Mouse (Mus musculus): ENCODE measurements around the gene Mrpl52.

DNA sequence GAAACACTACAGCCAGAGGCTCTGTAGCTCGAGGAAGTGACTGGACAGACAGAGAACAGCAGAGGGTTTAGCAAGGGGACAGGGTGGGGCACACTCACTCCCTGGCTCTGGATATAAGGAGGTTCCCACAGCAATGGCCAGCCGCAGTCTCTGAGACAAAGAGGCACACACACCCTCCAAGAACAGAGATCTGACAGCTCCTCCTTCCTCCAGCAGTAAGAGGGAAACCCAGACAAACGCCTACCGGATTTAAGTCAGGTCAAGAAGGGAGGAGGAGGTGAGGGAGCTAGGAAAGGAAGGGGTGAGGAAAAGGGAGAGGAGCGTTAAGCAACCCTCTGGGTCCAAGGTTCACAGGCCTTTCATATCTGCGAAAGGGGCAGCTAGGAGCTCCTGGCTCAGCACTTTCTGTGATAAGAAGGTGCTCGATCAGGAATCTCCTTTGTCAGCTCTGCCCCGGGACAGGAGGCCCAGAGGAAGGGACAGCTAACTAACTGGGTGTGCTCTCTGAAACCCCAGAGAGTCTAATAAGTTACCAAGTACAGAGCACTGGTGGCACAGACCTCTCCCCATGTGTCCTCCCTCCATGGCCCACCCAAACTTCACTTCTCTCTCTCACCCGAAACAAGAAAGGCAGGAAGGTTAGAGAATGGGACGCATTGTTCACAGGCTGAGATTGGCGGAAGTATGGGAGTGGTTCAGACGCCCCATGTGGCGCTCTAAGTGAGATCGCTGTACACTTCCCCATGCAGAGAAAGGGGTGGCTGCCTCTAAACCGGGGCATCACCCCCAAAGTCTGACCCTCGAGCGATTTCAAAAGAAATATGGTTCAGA is 16.5 kb upstream of the Mrpl52 start:
- TF ChIP-seq CTCF (IDR thresholded peaks at IDR 0.05) (no peak), POLR2A (IDR thresholded peaks at IDR 0.05; ENCODE audit: insufficient read depth, low read depth, low read length) (peak; percentile 43)

All from heart, adult 2 months (tissue).